Mouse (Mus musculus) cerebellum, adult 2 months (tissue): ENCODE measurements around the gene Cep135.

ENCODE experiments used
- CTCF ChIP-seq: fragments of 200-500 bp; IDR thresholded peaks from 2 replicates; pipeline ENCODE4 v1.5.1; 2011; ENCODE audit warnings: low read depth, mild to moderate bottlenecking, control low read depth, low read length, moderate library complexity, borderline replicate concordance; ENCODE audit not compliant: insufficient read depth
- POLR2A ChIP-seq: fragments of 200-500 bp; IDR thresholded peaks from 2 replicates; pipeline ENCODE4 v1.6.1; 2011; ENCODE audit warnings: low read length, control low read depth, borderline replicate concordance; ENCODE audit not compliant: insufficient read depth

DNA sequence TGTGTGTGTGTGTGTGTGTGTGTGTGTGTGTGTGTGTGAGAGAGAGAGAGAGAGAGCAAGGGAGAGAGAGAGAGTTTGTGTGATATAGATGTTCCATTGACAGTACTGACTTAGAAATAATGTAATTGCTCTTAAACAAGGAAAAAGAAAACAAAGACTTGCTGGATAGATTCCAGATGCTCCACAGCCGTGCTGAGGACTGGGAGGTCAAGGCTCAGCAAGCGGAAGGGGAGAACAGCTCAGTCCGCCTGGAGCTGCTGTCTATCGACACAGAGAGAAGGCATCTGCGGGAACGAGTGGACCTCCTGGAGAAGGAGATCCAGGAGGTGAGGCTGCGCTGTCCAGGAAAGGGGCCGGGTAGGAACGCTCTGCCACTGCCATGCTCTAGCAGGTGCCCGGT lies 45.5 kb downstream of the Cep135 start:
- TF ChIP-seq POLR2A (no peak), CTCF (no peak)
